Mouse (Mus musculus): Measurements from ENCODE around the gene Tnfrsf9. TPM values are rescaled to one million over a fixed set of nuclear protein-coding genes. Genes with fewer than 3 reads are reported as not detected.
"Not testable (repeated sequence)": the region's sequence is repeated elsewhere in the genome, so short reads cannot be mapped to it uniquely, and the experiment has no call there.

Tnfrsf9 gene
- polyA plus RNA-seq, 1 experiment from 2014 or later: 0.43 TPM

DNA sequence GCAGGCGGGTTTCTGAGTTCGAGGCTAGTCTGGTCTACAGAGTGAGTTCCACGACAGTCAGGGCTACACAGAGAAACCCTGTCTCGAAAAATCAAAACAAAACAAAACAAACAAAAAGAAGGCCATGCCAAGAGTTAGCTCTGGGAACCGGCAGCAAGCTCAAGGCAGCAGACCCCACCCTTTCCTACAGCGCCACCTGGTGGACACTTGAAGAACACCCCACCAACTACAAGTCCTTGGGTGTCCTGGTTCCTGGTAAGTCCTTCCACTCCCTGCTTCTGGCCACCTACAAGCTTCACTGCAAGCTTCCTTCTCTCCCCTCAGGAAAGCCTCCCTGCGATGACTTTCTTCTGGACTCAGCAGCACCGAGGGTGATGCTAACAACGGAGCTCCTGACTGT lies 12.7 kb upstream of the Tnfrsf9 start:
- Histone ChIP-seq H3K4me3 (ENCODE audit: low read depth, low read length) (no peak overlapping the region), H3K9me3 (ENCODE audit: control insufficient read depth, low read length) (no peaks in the 10 kb centered on the region), H3K36me3 (ENCODE audit: control insufficient read depth, insufficient read depth, low read length) (peaks cover 46% of the 10 kb centered on the region), H3K4me1 (ENCODE audit: control insufficient read depth, insufficient read depth, low read length) (no peaks in the 10 kb centered on the region), H3K27ac (ENCODE audit: low read depth, low read length) (no peak overlapping the region), H3K4me2 (ENCODE audit: low read depth, low read length) (no peak overlapping the region), H3K9ac (replicated peaks; ENCODE audit: low read depth, low read length) (no peak overlapping the region), H3K27me3 (ENCODE audit: control insufficient read depth, insufficient read depth, low read length) (no peaks in the 10 kb centered on the region)
- no peak for ATAC-seq (ENCODE audit: low read depth)
- whole genome bisulfite sequencing: 54% methylated on average over 9 of the region's 9 CpGs

DNA sequence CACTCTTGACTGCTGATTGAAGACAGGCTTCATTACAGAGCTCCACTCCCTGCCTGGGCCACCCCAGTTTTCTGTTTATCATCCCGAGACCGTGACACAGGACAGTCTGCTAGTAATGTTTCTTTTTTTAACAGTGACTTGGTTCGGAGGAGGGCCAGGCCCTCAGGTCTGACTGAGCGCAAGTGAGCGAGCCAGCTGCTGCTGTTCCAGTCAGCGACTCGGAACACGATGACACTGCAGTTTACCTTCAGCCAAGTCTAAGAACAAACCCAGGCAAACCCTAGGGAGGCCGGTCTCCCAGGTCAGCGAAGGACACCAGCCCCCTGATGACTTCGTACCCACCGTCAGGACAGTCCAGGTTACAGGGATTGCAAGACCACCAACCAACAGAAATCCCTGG lies 12.3 kb upstream of the Tnfrsf9 start:
- Histone ChIP-seq H3K27ac (ENCODE audit: low read depth, low read length) (no peak overlapping the region), H3K4me1 (ENCODE audit: control insufficient read depth, insufficient read depth, low read length) (no peaks in the 10 kb centered on the region), H3K36me3 (ENCODE audit: control insufficient read depth, insufficient read depth, low read length) (peaks cover 42% of the 10 kb centered on the region), H3K4me2 (ENCODE audit: low read depth, low read length) (no peak overlapping the region), H3K27me3 (ENCODE audit: control insufficient read depth, insufficient read depth, low read length) (no peaks in the 10 kb centered on the region), H3K4me3 (ENCODE audit: low read depth, low read length) (no peak overlapping the region), H3K9me3 (ENCODE audit: control insufficient read depth, low read length) (no peaks in the 10 kb centered on the region), H3K9ac (replicated peaks; ENCODE audit: low read depth, low read length) (no peak overlapping the region)
- no peak for ATAC-seq (ENCODE audit: low read depth)
- WGBS: 88% methylated on average over 12 of the region's 12 CpGs

DNA sequence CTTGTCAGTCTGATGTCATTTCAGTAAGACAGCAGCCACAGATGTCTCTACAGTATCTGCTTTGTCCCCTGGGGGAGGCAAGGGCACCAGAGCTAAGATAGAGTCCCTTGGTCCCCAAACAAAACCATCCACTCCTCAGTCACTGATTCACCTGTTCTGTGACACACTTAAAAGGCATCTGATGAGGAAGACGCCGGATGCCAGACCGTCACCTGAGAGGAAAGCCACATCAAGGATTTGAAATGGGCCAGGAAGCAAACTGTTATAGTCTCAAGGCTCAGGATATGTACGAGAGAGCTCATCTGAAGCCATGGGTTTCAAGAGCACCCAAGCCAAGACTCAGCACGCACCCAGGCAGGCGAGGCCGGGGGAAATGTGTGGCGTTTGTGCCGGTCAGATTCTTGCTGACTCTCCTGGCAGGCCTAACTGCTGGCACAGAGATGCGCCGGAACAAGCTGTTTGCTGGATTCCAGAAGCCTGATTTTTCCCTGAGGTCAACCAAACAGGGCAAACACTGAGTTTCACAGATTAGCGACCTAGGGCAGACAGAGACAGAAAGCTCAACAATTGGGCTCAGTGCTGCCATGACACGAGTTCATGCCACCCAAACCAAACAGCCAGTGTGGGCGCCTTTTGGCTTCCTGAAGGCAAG lies 11.1 kb upstream of the Tnfrsf9 start:
- no peak overlapping the region for H3K4me3 ChIP-seq (ENCODE audit: low read depth, low read length)
- no peaks in the 10 kb centered on the region for H3K4me1 ChIP-seq (ENCODE audit: control insufficient read depth, insufficient read depth, low read length)
- no peak overlapping the region for H3K9ac ChIP-seq (replicated peaks; ENCODE audit: low read depth, low read length)
- no peaks in the 10 kb centered on the region for H3K27me3 ChIP-seq (ENCODE audit: control insufficient read depth, insufficient read depth, low read length)
- ATAC-seq (ENCODE audit: low read depth): no peak
- H3K36me3 ChIP-seq (ENCODE audit: control insufficient read depth, insufficient read depth, low read length): peaks cover 33% of the 10 kb centered on the region
- H3K27ac ChIP-seq (ENCODE audit: low read depth, low read length): no peak overlapping the region
- WGBS: 93% methylated on average over 14 of the region's 14 CpGs
- H3K9me3 ChIP-seq (ENCODE audit: control insufficient read depth, low read length): no peaks in the 10 kb centered on the region
- H3K4me2 ChIP-seq (ENCODE audit: low read depth, low read length): no peak overlapping the region

DNA sequence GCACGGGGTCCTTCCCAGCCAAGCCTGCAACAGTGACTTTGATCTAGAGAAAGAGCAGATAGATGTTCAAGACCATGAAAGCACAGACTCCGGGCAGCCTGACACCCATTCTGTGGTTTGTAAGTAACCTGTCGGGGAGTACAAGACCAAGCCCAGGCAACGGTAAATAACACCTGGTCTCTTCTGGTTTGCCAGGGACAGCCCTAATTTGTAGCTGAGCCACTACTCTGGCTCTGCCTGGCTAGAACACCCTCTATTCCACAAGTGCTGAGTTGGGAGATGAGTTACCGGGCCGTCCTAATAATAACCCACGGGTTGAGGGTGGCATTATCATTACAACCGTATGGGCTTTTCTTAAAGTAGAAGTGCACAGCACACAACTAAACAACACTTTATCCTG lies 7.3 kb upstream of the Tnfrsf9 start:
- ATAC-seq (ENCODE audit: low read depth): no peak
- no peak overlapping the region for H3K4me3 ChIP-seq (ENCODE audit: low read depth, low read length)
- H3K9ac ChIP-seq (replicated peaks; ENCODE audit: low read depth, low read length): no peak overlapping the region

DNA sequence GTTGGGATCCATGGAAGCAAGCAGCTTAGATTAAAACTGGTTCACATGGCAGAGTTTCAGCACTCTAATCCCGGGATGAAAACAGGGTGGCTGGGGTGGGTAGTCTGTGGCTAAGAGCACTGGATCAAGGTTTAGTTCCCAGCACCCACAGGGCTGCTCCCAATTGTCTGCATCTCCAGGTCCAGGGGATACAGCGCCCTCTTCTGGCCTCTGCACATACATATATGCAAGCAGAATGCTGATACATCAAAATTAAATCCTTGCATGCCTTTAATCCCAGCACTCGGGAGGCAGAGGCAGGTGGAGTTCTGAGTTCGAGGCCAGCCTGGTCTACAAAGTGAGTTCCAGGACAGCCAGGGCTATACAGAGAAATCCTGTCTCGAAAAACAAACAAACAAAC lies 5.8 kb upstream of the Tnfrsf9 start:
- not testable (repeated sequence) for H3K9me3 ChIP-seq (ENCODE audit: control insufficient read depth, low read length); H3K4me1 ChIP-seq (ENCODE audit: control insufficient read depth, insufficient read depth, low read length); ATAC-seq (ENCODE audit: low read depth); H3K36me3 ChIP-seq (ENCODE audit: control insufficient read depth, insufficient read depth, low read length); H3K27ac ChIP-seq (ENCODE audit: low read depth, low read length); H3K4me3 ChIP-seq (ENCODE audit: low read depth, low read length); H3K9ac ChIP-seq (replicated peaks; ENCODE audit: low read depth, low read length); H3K27me3 ChIP-seq (ENCODE audit: control insufficient read depth, insufficient read depth, low read length)
- H3K4me2 ChIP-seq (ENCODE audit: low read depth, low read length): peak overlapping the region; percentile 78; the same call in 1 of the 2 replicates
- WGBS: 84% methylated on average over 5 of the region's 5 CpGs

More for the DNA sequence above, 7.3 kb upstream of the Tnfrsf9 start:
- Histone ChIP-seq H3K36me3 (ENCODE audit: control insufficient read depth, insufficient read depth, low read length) (peaks cover 20% of the 10 kb centered on the region), H3K27me3 (ENCODE audit: control insufficient read depth, insufficient read depth, low read length) (no peaks in the 10 kb centered on the region), H3K27ac (ENCODE audit: low read depth, low read length) (no peak overlapping the region), H3K4me1 (ENCODE audit: control insufficient read depth, insufficient read depth, low read length) (peaks cover 7% of the 10 kb centered on the region; the same call in 1 of the 2 replicates), H3K9me3 (ENCODE audit: control insufficient read depth, low read length) (no peaks in the 10 kb centered on the region), H3K4me2 (ENCODE audit: low read depth, low read length) (no peak overlapping the region)
- WGBS: 96% methylated on average over 8 of the region's 8 CpGs

DNA sequence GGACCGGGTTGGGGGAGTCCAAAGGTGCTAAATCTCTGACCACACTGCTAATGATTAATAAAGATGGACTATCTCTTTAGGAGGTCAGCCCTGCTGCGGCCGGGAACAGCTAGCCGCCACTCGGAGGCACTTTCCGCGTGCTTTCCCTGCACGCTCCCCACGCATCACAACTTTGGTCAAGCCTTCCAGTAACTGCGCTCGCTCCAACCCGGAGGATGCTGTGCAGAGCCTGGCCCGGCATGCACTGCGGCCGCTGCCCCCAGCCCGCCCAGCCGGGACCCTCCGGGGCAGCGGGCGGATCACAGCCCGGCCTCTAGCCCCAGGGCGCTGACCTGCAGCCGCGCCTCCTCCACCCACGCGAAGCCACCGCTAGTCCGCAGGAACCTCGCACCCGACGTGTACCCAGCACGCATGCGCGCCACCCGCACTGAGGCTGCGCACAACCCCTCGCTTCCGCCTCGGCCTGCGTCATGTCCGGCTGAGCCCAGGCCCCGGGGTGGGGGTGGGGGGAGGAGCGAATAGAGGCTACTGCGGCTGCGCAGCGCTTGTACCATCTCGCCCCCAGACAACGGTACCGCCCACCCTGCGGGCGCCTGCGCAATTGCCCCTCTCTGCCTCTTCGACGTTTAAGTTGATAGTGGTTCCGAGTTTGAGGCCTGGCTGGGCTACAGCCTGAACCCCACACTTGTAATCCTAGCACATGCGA lies 4.8 kb upstream of the Tnfrsf9 start:
- no peaks in the 10 kb centered on the region for H3K9me3 ChIP-seq (ENCODE audit: control insufficient read depth, low read length)
- H3K4me3 ChIP-seq (ENCODE audit: low read depth, low read length): peak overlapping the region; percentile 85
- peak; percentile 93 for ATAC-seq (ENCODE audit: low read depth)
- peak overlapping the region; percentile 78 for H3K4me2 ChIP-seq (ENCODE audit: low read depth, low read length)
- peaks cover 12% of the 10 kb centered on the region; the same call in 1 of the 2 replicates for H3K4me1 ChIP-seq (ENCODE audit: control insufficient read depth, insufficient read depth, low read length)
- WGBS: under 1% methylated on average over 54 of the region's 56 CpGs
- no peaks in the 10 kb centered on the region for H3K27me3 ChIP-seq (ENCODE audit: control insufficient read depth, insufficient read depth, low read length)
- peak overlapping the region; percentile 76 for H3K27ac ChIP-seq (ENCODE audit: low read depth, low read length)
- H3K9ac ChIP-seq (replicated peaks; ENCODE audit: low read depth, low read length): peak overlapping the region; percentile 77
- H3K36me3 ChIP-seq (ENCODE audit: control insufficient read depth, insufficient read depth, low read length): 0 out of 2 replicates have a peak, but pooled peaks cover 6% of the 10 kb centered on the region

DNA sequence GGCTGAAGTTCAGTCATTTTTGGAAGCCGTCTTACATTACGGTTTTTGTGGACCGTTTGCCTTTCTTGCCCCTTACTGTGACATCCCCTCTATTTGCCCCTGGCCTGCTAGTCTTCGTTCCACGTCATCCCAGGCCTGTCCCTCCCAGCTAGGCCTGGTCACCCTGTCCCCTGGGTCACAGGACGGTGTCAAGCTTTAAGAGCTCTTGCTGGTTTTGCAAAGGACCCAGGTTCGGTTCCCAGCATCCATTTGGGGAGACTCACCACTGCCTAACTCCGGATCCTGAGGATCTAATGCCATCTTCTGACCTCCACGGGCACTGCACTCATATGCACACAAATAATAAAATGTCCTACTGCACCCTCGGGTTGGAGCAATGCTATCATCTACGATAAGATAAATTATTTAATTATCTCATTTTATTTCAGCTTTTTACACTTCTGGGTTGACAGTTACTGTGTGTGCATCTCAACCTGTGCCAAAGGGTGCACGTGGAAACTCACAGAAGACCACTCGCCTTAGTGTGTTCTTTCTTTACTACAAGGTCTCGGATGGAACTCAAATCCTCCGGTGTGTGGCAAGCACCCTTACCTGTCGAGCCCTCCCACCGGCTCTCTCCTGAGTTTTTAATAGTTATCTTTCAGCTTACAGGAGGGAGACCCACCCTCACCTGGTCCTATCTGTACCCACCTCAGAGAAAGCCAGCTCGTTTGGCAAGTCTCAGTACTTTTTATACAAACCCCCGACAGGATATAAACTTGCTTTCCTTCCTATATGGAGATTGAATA lies 4.0 kb upstream of the Tnfrsf9 start:
- peak overlapping the region; percentile 85 for H3K4me3 ChIP-seq (ENCODE audit: low read depth, low read length)
- 88% methylated on average over 19 of the region's 19 CpGs for WGBS
- H3K36me3 ChIP-seq (ENCODE audit: control insufficient read depth, insufficient read depth, low read length): 0 out of 2 replicates have a peak, but pooled peaks cover 3% of the 10 kb centered on the region
- no peaks in the 10 kb centered on the region for H3K27me3 ChIP-seq (ENCODE audit: control insufficient read depth, insufficient read depth, low read length)
- H3K9me3 ChIP-seq (ENCODE audit: control insufficient read depth, low read length): no peaks in the 10 kb centered on the region
- peak; percentile 19; the same call in 1 of the 2 replicates for ATAC-seq (ENCODE audit: low read depth)
- H3K27ac ChIP-seq (ENCODE audit: low read depth, low read length): peak overlapping the region; percentile 76
- H3K4me2 ChIP-seq (ENCODE audit: low read depth, low read length): peak overlapping the region; percentile 78; the same call in 1 of the 2 replicates
- H3K4me1 ChIP-seq (ENCODE audit: control insufficient read depth, insufficient read depth, low read length): peaks cover 17% of the 10 kb centered on the region
- H3K9ac ChIP-seq (replicated peaks; ENCODE audit: low read depth, low read length): no peak overlapping the region

DNA sequence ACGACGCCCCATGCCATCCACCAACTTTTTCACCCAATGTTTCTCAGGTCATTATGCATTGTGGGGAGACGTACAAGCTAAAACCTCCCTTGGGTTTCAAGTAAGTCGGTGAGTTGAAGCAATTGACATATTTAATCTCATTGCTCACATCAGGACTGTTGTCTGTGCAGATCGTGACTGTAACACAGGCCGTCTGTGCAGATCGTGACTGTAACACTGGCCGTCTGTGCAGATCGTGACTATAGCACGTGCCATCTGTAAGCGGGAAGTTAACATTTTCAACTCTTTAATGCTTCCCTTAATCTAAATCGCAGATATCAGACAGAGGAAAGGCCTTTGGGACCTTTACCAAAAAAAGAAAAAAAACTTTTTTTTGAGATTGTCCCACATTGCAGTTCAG lies 619 bp upstream of the Tnfrsf9 start:
- H3K27me3 ChIP-seq (ENCODE audit: control insufficient read depth, insufficient read depth, low read length): no peaks in the 10 kb centered on the region
- H3K9me3 ChIP-seq (ENCODE audit: control insufficient read depth, low read length): no peaks in the 10 kb centered on the region
- WGBS: 16% methylated on average over 12 of the region's 12 CpGs
- H3K9ac ChIP-seq (replicated peaks; ENCODE audit: low read depth, low read length): peak overlapping the region; percentile 52
- peak overlapping the region; percentile 50 for H3K4me3 ChIP-seq (ENCODE audit: low read depth, low read length)
- H3K4me2 ChIP-seq (ENCODE audit: low read depth, low read length): peak overlapping the region; percentile 57
- no peaks in the 10 kb centered on the region for H3K36me3 ChIP-seq (ENCODE audit: control insufficient read depth, insufficient read depth, low read length)
- H3K4me1 ChIP-seq (ENCODE audit: control insufficient read depth, insufficient read depth, low read length): peaks cover 14% of the 10 kb centered on the region
- no peak for ATAC-seq (ENCODE audit: low read depth)
- H3K27ac ChIP-seq (ENCODE audit: low read depth, low read length): peak overlapping the region; percentile 61

Data from neural tube, embryonic 14.5 days (tissue).